Mouse (Mus musculus) T-cell, adult 66 days (primary cell): ENCODE results near the gene Supt4a. TPM values are rescaled to one million over a fixed set of nuclear protein-coding genes. Genes with fewer than 3 reads are reported as not detected.

Experiments
- total RNA-seq, 2 experiments: library from RNA; stranded (reverse); gene quantifications; 3 replicates in 1 of 2; 4 replicates in 1 of 2; pipeline ENCODE4 v1.2.4; 2023

Gene Supt4a
- 100 to 1,000 TPM; 157 to 160 TPM for total RNA-seq

DNA sequence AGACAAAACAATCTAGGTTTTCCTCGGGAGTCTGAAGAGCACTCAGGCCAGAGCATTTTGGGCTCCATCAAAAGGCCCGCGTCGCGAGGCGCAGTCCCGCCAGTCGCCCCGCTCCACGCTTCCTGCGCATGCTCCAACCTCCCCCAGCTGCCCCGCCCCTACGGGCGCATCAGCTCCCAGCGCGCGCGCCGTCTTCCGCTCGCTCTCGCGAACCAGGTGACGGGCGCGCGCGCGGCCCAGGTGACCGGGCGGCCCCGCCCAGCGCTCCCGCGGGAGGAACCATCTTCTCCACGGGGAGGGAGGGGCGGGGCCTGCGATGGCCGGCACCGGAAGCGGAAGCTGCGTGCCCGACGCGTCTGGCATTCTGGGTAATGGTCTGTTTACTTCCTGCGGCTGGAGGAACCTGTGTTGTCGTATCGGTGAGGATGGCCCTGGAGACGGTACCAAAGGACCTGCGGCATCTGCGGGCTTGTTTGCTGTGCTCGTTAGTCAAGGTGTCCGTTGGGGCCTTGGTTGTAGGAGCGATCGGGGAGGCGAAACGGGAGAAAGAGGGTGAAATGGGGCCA, at the start of gene Supt4a:
Supt4a (plus strand) TSS at position 378 of the 566 bp plus-strand sequence.

DNA sequence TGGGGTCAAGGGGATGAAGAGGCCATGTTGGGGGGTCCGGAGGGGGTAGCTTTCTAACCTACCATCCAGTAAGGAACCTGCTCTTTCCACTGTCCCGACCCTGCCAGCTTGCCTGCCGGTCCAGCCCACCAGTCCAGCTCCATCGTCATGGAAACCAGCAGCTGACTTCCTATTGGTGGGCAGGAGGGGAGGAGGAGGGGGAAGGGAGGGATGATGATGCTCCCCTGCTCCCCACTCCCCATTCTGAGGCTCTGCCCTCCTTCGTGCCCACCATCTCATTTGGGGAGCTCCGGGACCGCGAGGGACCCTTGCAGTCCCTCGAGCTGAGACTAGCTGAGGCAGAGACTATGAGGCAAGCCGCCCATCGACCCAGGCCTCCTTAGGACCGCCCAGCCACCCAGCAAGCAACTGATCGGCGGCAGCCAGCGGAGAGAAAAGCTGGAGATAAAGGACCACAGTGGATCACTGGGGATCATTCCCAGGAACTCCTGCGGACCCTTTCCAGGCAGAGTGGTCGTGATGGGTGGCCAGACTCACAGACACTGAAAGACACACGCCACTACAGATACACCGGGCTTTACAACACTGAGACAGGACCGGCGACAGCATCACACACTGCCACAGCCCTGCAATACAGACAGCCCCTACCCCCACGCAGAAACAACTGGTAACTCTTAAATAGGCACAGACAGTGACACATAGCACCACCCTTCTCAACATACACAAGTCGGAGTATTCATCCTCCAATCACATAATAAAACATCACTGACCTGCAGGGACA, 23.1 kb downstream of the Supt4a start, which contains the start of gene Tspoap1:
Tspoap1 (plus strand) TSS at position 241 of the 781 bp plus-strand sequence.

Other genes starting within 250 kb of the Supt4a start
- gene Gm11492, start 170.9 kb upstream of the Supt4a start, total RNA-seq, result not detected
- 1 to 10 TPM; 1.5 to 4.0 TPM for gene Sept4, start 168.6 kb upstream of the Supt4a start, total RNA-seq
- gene Mtmr4, start 145.4 kb upstream of the Supt4a start, total RNA-seq, result 10 to 100 TPM; 24.7 to 26.3 TPM
- gene Hsf5, start 120.4 kb upstream of the Supt4a start, total RNA-seq, result under 1 TPM in 1 of 2 experiments, not detected in 1; 0.12 TPM
- gene Rnf43, start 74.8 kb upstream of the Supt4a start, total RNA-seq, result 1 to 10 TPM; 6.7 TPM
- gene Tspoap1, start 23.0 kb downstream of the Supt4a start, total RNA-seq, result 1 to 10 TPM; 4.4 to 7.1 TPM
- 1 to 10 TPM in 1 of 2 experiments, under 1 TPM in 1; 0.24 to 1.1 TPM for gene Mpo, start 56.0 kb downstream of the Supt4a start, total RNA-seq
- gene Lpo, start 90.7 kb downstream of the Supt4a start, total RNA-seq, result not detected
- gene Mks1, start 115.7 kb downstream of the Supt4a start, total RNA-seq, result 10 to 100 TPM; 10.7 to 16.2 TPM
- not detected for gene Epx, start 138.0 kb downstream of the Supt4a start, total RNA-seq
- gene Olfr462, start 154.7 kb downstream of the Supt4a start, total RNA-seq, result not detected
- gene Olfr463, start 159.8 kb downstream of the Supt4a start, total RNA-seq, result not detected
- gene Olfr464, start 183.4 kb downstream of the Supt4a start, total RNA-seq, result not detected
- 10 to 100 TPM; 26.0 to 30.6 TPM for gene Dynll2, start 250.0 kb downstream of the Supt4a start, total RNA-seq